26 mouse cellular contexts compared by ENCODE assay signal in genomic region chr16:66968336-66968735, GRCm38 (mm10).
DNase-seq lines count a peak whose midpoint lies in the region; ATAC-seq and TF ChIP-seq lines count a peak whose summit lies in the region.
"Had no signal": no experiment of that assay in that cellular context is flagged by ENCODE, and none has a peak within 500 bp of the region (broad histone marks: within the 10 kb centered on the region; RNA-seq: fewer than 3 reads in every experiment).

No protein-coding gene starts in this region.

- 63% methylated on average over 5 of the region's 5 CpGs for WGBS in forebrain, embryonic 12.5 days
- 38% methylated on average over 5 of the region's 5 CpGs for WGBS in forebrain, postnatal 0 days
- 62% methylated on average over 5 of the region's 5 CpGs for WGBS in hindbrain, embryonic 11.5 days
- WGBS in hindbrain, embryonic 16.5 days, result 56% methylated on average over 5 of the region's 5 CpGs
- WGBS in neural tube, embryonic 12.5 days, result 56% methylated on average over 5 of the region's 5 CpGs

- H3K4me1 ChIP-seq in forebrain, embryonic 12.5 days, result peaks cover 11% of the 10 kb centered on the region
- 0 out of 2 replicates have a peak, but pooled peaks cover 5% of the 10 kb centered on the region for H3K4me1 ChIP-seq in forebrain, postnatal 0 days (ENCODE audit: insufficient read depth)
- no peaks in the 10 kb centered on the region for H3K4me1 ChIP-seq in hindbrain, embryonic 11.5 days (replicated peaks; ENCODE audit: control insufficient read depth, insufficient read depth, low read length)
- H3K4me1 ChIP-seq in hindbrain, embryonic 16.5 days (ENCODE audit: control insufficient read depth, insufficient read depth, low read depth, low read length), result no peaks in the 10 kb centered on the region
- H3K4me1 ChIP-seq in neural tube, embryonic 12.5 days, result peaks cover 4% of the 10 kb centered on the region
- H3K4me1 ChIP-seq: embryonic facial prominence, embryonic 12.5 days; embryonic facial prominence, embryonic 15.5 days had no signal

- H3K27ac ChIP-seq in forebrain, embryonic 12.5 days, result no peak overlapping the region
- H3K27ac ChIP-seq in forebrain, postnatal 0 days (ENCODE audit: low read depth, low read length), result no peak overlapping the region
- no peak overlapping the region for H3K27ac ChIP-seq in hindbrain, embryonic 11.5 days (ENCODE audit: low read depth, low read length)
- H3K27ac ChIP-seq in hindbrain, embryonic 16.5 days (ENCODE audit: low read depth, low read length), result no peak overlapping the region
- H3K27ac ChIP-seq in neural tube, embryonic 12.5 days, result no peak overlapping the region
- H3K27ac ChIP-seq: embryonic facial prominence, embryonic 12.5 days; embryonic facial prominence, embryonic 15.5 days; gastrocnemius, adult 2 months; heart, embryonic 13.5 days; hindbrain, embryonic 14.5 days had no signal

- no peak for TF ChIP-seq CTCF in forebrain, postnatal 0 days (IDR thresholded peaks at IDR 0.05; ENCODE audit: low read depth)

- no peak overlapping the region for H3K4me3 ChIP-seq in forebrain, embryonic 12.5 days (replicated peaks)
- H3K4me3 ChIP-seq in forebrain, postnatal 0 days (ENCODE audit: low read depth, low read length), result no peak overlapping the region
- H3K4me3 ChIP-seq in hindbrain, embryonic 11.5 days (ENCODE audit: low read depth, low read length), result no peak overlapping the region
- no peak overlapping the region for H3K4me3 ChIP-seq in hindbrain, embryonic 16.5 days (ENCODE audit: low read length)
- H3K4me3 ChIP-seq in neural tube, embryonic 12.5 days, result no peak overlapping the region
- H3K4me3 ChIP-seq: embryonic facial prominence, embryonic 12.5 days; embryonic facial prominence, embryonic 15.5 days; gastrocnemius, adult 2 months; heart, embryonic 13.5 days had no signal

- no peak overlapping the region for H3K4me2 ChIP-seq in forebrain, embryonic 12.5 days
- H3K4me2 ChIP-seq in forebrain, postnatal 0 days (ENCODE audit: low read depth), result no peak overlapping the region
- no peak overlapping the region for H3K4me2 ChIP-seq in hindbrain, embryonic 11.5 days (replicated peaks; ENCODE audit: low read depth, low read length)
- no peak overlapping the region for H3K4me2 ChIP-seq in hindbrain, embryonic 16.5 days (ENCODE audit: low read length)
- H3K4me2 ChIP-seq in neural tube, embryonic 12.5 days (replicated peaks), result no peak overlapping the region
- H3K4me2 ChIP-seq: embryonic facial prominence, embryonic 12.5 days; embryonic facial prominence, embryonic 15.5 days; heart, embryonic 13.5 days; hindbrain, embryonic 14.5 days had no signal

- DNase-seq in forebrain, postnatal 0 days, result no peak
- DNase-seq in hindbrain, embryonic 11.5 days (ENCODE audit: low spot score), result no peak
- no peak for DNase-seq in neural tube, embryonic 10.5 days (ENCODE audit: extremely low spot score, low spot score)
- DNase-seq in fibroblast of lung, adult 2 months (ENCODE audit: low read depth), result peak; percentile 6
- DNase-seq in adrenal gland, postnatal 25 days, result no peak
- DNase-seq: adrenal gland, adult 8-10 months; adrenal gland, postnatal 36 days; B cell, adult 2 months; cerebellum, adult 11 months; cerebellum, adult 9-11 months; cerebellum, postnatal 25 days; gastrocnemius, adult 2 months; gastrocnemius, postnatal 14 days; heart, postnatal 14 days; heart, postnatal 4 days; kidney, adult 2 months had no signal

- H3K27me3 ChIP-seq in forebrain, embryonic 12.5 days, result 0 out of 2 replicates have a peak, but pooled peaks cover 3% of the 10 kb centered on the region
- H3K27me3 ChIP-seq in forebrain, postnatal 0 days (ENCODE audit: insufficient read depth, low read length), result no peaks in the 10 kb centered on the region
- H3K27me3 ChIP-seq in hindbrain, embryonic 11.5 days (ENCODE audit: control insufficient read depth, insufficient read depth, low read length), result no peaks in the 10 kb centered on the region
- no peaks in the 10 kb centered on the region for H3K27me3 ChIP-seq in hindbrain, embryonic 16.5 days (replicated peaks; ENCODE audit: control insufficient read depth, insufficient read depth, low read length)
- no peaks in the 10 kb centered on the region for H3K27me3 ChIP-seq in neural tube, embryonic 12.5 days (replicated peaks)
- H3K27me3 ChIP-seq: CH12.LX; embryonic facial prominence, embryonic 12.5 days; embryonic facial prominence, embryonic 15.5 days; heart, embryonic 13.5 days had no signal

- H3K9ac ChIP-seq in forebrain, embryonic 12.5 days, result no peak overlapping the region
- no peak overlapping the region for H3K9ac ChIP-seq in forebrain, postnatal 0 days
- no peak overlapping the region for H3K9ac ChIP-seq in hindbrain, embryonic 11.5 days (ENCODE audit: low read depth, low read length)
- H3K9ac ChIP-seq in hindbrain, embryonic 16.5 days (ENCODE audit: low read depth, low read length), result no peak overlapping the region
- H3K9ac ChIP-seq in neural tube, embryonic 12.5 days, result no peak overlapping the region
- H3K9ac ChIP-seq: embryonic facial prominence, embryonic 12.5 days; embryonic facial prominence, embryonic 15.5 days; heart, embryonic 13.5 days; hindbrain, embryonic 14.5 days had no signal

- ATAC-seq in forebrain, embryonic 12.5 days (ENCODE audit: low FRiP score), result peak; percentile 33; the same call in 1 of the 2 replicates
- ATAC-seq in forebrain, postnatal 0 days, result no peak
- ATAC-seq in hindbrain, embryonic 11.5 days (ENCODE audit: low FRiP score), result peak; percentile 70
- no peak for ATAC-seq in hindbrain, embryonic 16.5 days
- 0 out of 2 replicates have a peak, but pooled peaks have one; percentile 32 for ATAC-seq in neural tube, embryonic 12.5 days (ENCODE audit: low FRiP score, low read depth)
- ATAC-seq: intestine, postnatal 0 days had no signal

- H3K36me3 ChIP-seq in forebrain, embryonic 12.5 days (replicated peaks), result no peaks in the 10 kb centered on the region
- H3K36me3 ChIP-seq in forebrain, postnatal 0 days (ENCODE audit: insufficient read depth), result no peaks in the 10 kb centered on the region
- H3K36me3 ChIP-seq in hindbrain, embryonic 11.5 days (ENCODE audit: control insufficient read depth, insufficient read depth, low read length), result no peaks in the 10 kb centered on the region
- H3K36me3 ChIP-seq in hindbrain, embryonic 16.5 days (ENCODE audit: control insufficient read depth, insufficient read depth, low read length), result no peaks in the 10 kb centered on the region
- no peaks in the 10 kb centered on the region for H3K36me3 ChIP-seq in neural tube, embryonic 12.5 days
- H3K36me3 ChIP-seq: embryonic facial prominence, embryonic 12.5 days; embryonic facial prominence, embryonic 15.5 days; G1E; heart, embryonic 13.5 days had no signal

- H3K9me3 ChIP-seq in forebrain, embryonic 12.5 days, result no peaks in the 10 kb centered on the region
- no peaks in the 10 kb centered on the region for H3K9me3 ChIP-seq in forebrain, postnatal 0 days (ENCODE audit: low read length)
- H3K9me3 ChIP-seq in hindbrain, embryonic 11.5 days (ENCODE audit: control insufficient read depth, low read length), result no peaks in the 10 kb centered on the region
- no peaks in the 10 kb centered on the region for H3K9me3 ChIP-seq in hindbrain, embryonic 16.5 days (ENCODE audit: control insufficient read depth, low read length)
- H3K9me3 ChIP-seq in neural tube, embryonic 12.5 days, result no peaks in the 10 kb centered on the region
- H3K9me3 ChIP-seq: embryonic facial prominence, embryonic 12.5 days; embryonic facial prominence, embryonic 15.5 days; G1E; heart, embryonic 13.5 days had no signal

Comparison
In these comparisons a context has a peak if more than half of its experiments do, and no peak if none do; other contexts are left out.
1. ATAC-seq: peak in forebrain, embryonic 12.5 days (single experiment), hindbrain, embryonic 11.5 days (single experiment) and neural tube, embryonic 12.5 days (single experiment); none in forebrain, postnatal 0 days (single experiment) and hindbrain, embryonic 16.5 days (single experiment).